Mouse (Mus musculus) bone marrow macrophage, adult 2 months (primary cell): ENCODE results near the gene Flcn.

Source experiments
- CTCF ChIP-seq: IDR thresholded peaks from 2 replicates; pipeline ENCODE4 v1.5.1; 2012; ENCODE audit warnings: low read depth, mild to moderate bottlenecking, low read length, moderate library complexity
- POLR2A ChIP-seq: IDR thresholded peaks from 2 replicates; pipeline ENCODE4 v1.6.1; 2012; ENCODE audit warnings: mild to moderate bottlenecking, low read depth, low read length, borderline replicate concordance

- TF ChIP-seq CTCF (no peak), POLR2A (no peak)
Measured at GRCm38 (mm10) chr11:59741915-59742314, 67.9 kb downstream of the Flcn start.
